Mouse (Mus musculus) forebrain, postnatal 0 days (tissue): Measurements from ENCODE around the gene Dscaml1. TPM values are rescaled to one million over a fixed set of nuclear protein-coding genes. Genes with fewer than 3 reads are reported as not detected.

Experiments
- ATAC-seq: fragments of 200-750 bp; cut with Nextera tagmentation; 2 replicates; pipeline ENCODE4 v1.8.0; 2017; ENCODE audit warnings: mild to moderate bottlenecking, moderate library complexity
- DNase-seq: peaks from one replicate; pipeline ENCODE4 v3.0.0-alpha.2; 2015
- H3K27ac ChIP-seq: fragments of 300-500 bp; sonication (generic); 2 replicates; pipeline ENCODE4 v1.5.1; 2014; ENCODE audit warnings: low read depth, mild to moderate bottlenecking, antibody characterized with exemption, low read length, moderate library complexity, mixed read lengths
- H3K27me3 ChIP-seq: fragments of 300-500 bp; sonication (generic); 2 replicates; pipeline ENCODE4 v1.6.1; 2014; ENCODE audit warnings: mild to moderate bottlenecking, low read length, mixed read lengths; ENCODE audit not compliant: insufficient read depth
- H3K36me3 ChIP-seq: fragments of 300-500 bp; sonication (generic); 2 replicates; pipeline ENCODE4 v1.6.1; 2014; ENCODE audit warnings: mild to moderate bottlenecking, moderate library complexity; ENCODE audit not compliant: insufficient read depth
- H3K4me1 ChIP-seq: fragments of 300-500 bp; sonication (generic); 2 replicates; pipeline ENCODE4 v1.6.1; 2014; ENCODE audit warnings: antibody characterized with exemption; ENCODE audit not compliant: insufficient read depth
- H3K4me2 ChIP-seq: fragments of 300-500 bp; sonication (generic); 2 replicates; pipeline ENCODE4 v1.6.1; 2014; ENCODE audit warnings: low read depth, mild to moderate bottlenecking, moderate library complexity
- H3K4me3 ChIP-seq: fragments of 300-500 bp; sonication (generic); 2 replicates; pipeline ENCODE4 v1.5.1; 2014; ENCODE audit warnings: low read depth, low read length, mixed read lengths
- H3K9ac ChIP-seq: fragments of 300-500 bp; sonication (generic); 2 replicates; pipeline ENCODE4 v1.6.1; 2014; ENCODE audit warnings: mild to moderate bottlenecking
- H3K9me3 ChIP-seq: fragments of 300-500 bp; sonication (generic); 2 replicates; pipeline ENCODE4 v1.6.1; 2016; ENCODE audit warnings: low read length
- CTCF ChIP-seq: sonication (generic); IDR thresholded peaks from 2 replicates; pipeline ENCODE4 v1.5.1; 2016; ENCODE audit warnings: antibody characterized with exemption, control low read depth, low read depth
- WGBS: fragments of 180-500 bp; shearing (Covaris S2); extraction: QIAGEN DNeasy Blood & Tissue Kit; methylation state at CpG from one replicate; pipeline ENCODE4 v1.1.7; 2014; 5-methylcytosine and 5-hydroxymethylcytosine counted together
- polyA plus RNA-seq: library from polyadenylated mRNA; unstranded; fragments of >200 nt; fragmentation: Nextera tagmentation; extraction: Ambion mirVana; gene quantifications from 2 replicates; pipeline ENCODE4 v1.2.1, GENCODE M21; 2015
- total RNA-seq: library from RNA; depleted of rRNA; stranded (reverse); fragments of >200 nt; gene quantifications from 2 replicates; pipeline ENCODE4 v1.2.3, GENCODE M21; 2014

Gene Dscaml1
- total and polyA plus RNA-seq, 2 experiments from 2014 or later, result 19.6 to 42.6 TPM

DNA sequence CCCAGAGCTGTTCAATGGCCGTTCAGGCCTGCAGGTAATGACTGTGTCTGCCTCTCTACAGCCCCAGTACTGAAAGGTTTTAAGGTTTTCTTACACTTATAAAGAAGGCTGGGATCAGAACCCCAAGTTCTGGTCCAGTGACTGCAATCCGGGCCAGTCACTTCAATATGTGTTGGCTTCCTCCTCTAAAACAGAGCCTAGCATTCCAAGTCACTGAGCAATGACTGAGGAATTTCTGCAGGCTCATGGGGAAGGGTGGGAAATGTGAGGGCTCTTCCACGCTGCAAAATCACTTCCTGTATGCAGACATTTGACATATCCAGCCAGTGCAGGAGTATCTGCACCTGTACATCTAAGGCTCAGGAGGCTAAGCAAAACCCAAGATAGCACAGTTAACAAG lies 233.8 kb downstream of the Dscaml1 start:
- no peak for TF ChIP-seq CTCF
- WGBS, result 70% methylated on average over 3 of the region's 3 CpGs
- Histone ChIP-seq H3K4me1 (peaks cover 36% of the 10 kb centered on the region), H3K27ac (no peak overlapping the region), H3K4me2 (no peak overlapping the region), H3K9ac (no peak overlapping the region), H3K27me3 (no peaks in the 10 kb centered on the region), H3K36me3 (no peaks in the 10 kb centered on the region; the same call in 1 of the 2 replicates), H3K9me3 (no peaks in the 10 kb centered on the region), H3K4me3 (no peak overlapping the region)
- DNase-seq, result no peak
- no peak for ATAC-seq

- Histone ChIP-seq H3K36me3 (no peaks in the 10 kb centered on the region; the same call in 1 of the 2 replicates), H3K27me3 (no peaks in the 10 kb centered on the region), H3K9me3 (no peaks in the 10 kb centered on the region), H3K4me1 (peaks cover 31% of the 10 kb centered on the region), H3K4me3 (no peak overlapping the region), H3K4me2 (no peak overlapping the region), H3K9ac (no peak overlapping the region), H3K27ac (peak overlapping the region; percentile 92)
- 34% methylated on average over 5 of the region's 5 CpGs for WGBS
- peak; percentile 31 for DNase-seq
- no peak for ATAC-seq
- TF ChIP-seq CTCF, result no peak
Observed at GRCm38 (mm10) chr9:45662471-45662870, 236.0 kb downstream of the Dscaml1 start.

- H3K4me3 ChIP-seq, result no peak overlapping the region
- H3K27me3 ChIP-seq, result no peaks in the 10 kb centered on the region
- peak; percentile 92 for ATAC-seq
- H3K27ac ChIP-seq, result peak overlapping the region; percentile 92
- no peaks in the 10 kb centered on the region; the same call in none of the 2 replicates for H3K36me3 ChIP-seq
- H3K4me2 ChIP-seq, result no peak overlapping the region
- peak overlapping the region; percentile 43 for H3K9ac ChIP-seq
- H3K4me1 ChIP-seq, result peaks cover 31% of the 10 kb centered on the region
- 14% methylated on average over 16 of the region's 16 CpGs for WGBS
- peak; percentile 90 for DNase-seq
- no peaks in the 10 kb centered on the region for H3K9me3 ChIP-seq
- TF ChIP-seq CTCF, result no peak
Observed at GRCm38 (mm10) chr9:45663386-45664315, 237.2 kb downstream of the Dscaml1 start.

- 44% methylated on average over 6 of the region's 6 CpGs for WGBS
- Histone ChIP-seq H3K4me1 (peaks cover 31% of the 10 kb centered on the region), H3K4me3 (no peak overlapping the region), H3K27me3 (no peaks in the 10 kb centered on the region), H3K9ac (peak overlapping the region; percentile 43), H3K4me2 (no peak overlapping the region), H3K27ac (peak overlapping the region; percentile 92), H3K9me3 (no peaks in the 10 kb centered on the region), H3K36me3 (no peaks in the 10 kb centered on the region; the same call in none of the 2 replicates)
- no peak for TF ChIP-seq CTCF
- no peak for ATAC-seq
- peak; percentile 47 for DNase-seq
Observed at GRCm38 (mm10) chr9:45664326-45664725, 237.9 kb downstream of the Dscaml1 start.

DNA sequence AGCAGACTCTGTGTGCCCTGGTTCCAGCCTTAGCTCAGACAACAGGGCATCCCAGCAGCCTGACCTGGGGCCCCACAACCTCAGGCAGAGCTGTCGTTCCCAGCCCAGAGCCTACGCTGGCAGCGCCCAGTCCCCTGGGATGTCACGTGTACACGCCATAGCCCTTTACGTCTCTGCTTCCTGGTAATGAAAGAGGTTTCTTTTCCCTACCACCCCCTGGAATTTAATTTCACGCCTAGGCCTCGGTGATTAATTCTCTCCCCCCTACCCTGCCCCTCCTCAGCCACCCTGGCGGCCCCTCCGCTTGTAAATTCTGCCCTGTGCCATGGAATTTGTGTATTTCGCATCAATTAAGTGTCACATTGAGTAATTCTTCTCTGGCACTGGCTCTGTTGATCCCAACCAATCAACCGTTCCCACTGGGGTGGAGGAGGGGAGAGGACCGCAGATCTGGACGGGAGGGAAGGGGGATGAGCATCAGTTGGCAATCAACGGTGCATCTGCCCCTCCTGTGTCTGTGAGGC lies 238.5 kb downstream of the Dscaml1 start:
- Histone ChIP-seq H3K9ac (no peak overlapping the region), H3K9me3 (no peaks in the 10 kb centered on the region), H3K4me3 (no peak overlapping the region), H3K4me1 (peaks cover 31% of the 10 kb centered on the region), H3K4me2 (no peak overlapping the region), H3K36me3 (no peaks in the 10 kb centered on the region; the same call in none of the 2 replicates), H3K27ac (peak overlapping the region; percentile 92), H3K27me3 (no peaks in the 10 kb centered on the region)
- 11% methylated on average over 15 of the region's 15 CpGs for WGBS
- TF ChIP-seq CTCF, result no peak
- peak; percentile 65 for DNase-seq
- ATAC-seq, result peak; percentile 36

- H3K4me1 ChIP-seq, result peaks cover 40% of the 10 kb centered on the region
- H3K4me2 ChIP-seq, result no peak overlapping the region
- WGBS, result 29% methylated on average over 9 of the region's 9 CpGs
- H3K36me3 ChIP-seq, result peaks cover 6% of the 10 kb centered on the region; the same call in 1 of the 2 replicates
- ATAC-seq, result no peak
- H3K27ac ChIP-seq, result peak overlapping the region; percentile 86
- no peak overlapping the region for H3K4me3 ChIP-seq
- no peaks in the 10 kb centered on the region for H3K9me3 ChIP-seq
- no peaks in the 10 kb centered on the region for H3K27me3 ChIP-seq
- 0 out of 2 replicates have a peak overlapping the region, but pooled peaks have one; percentile 10 for H3K9ac ChIP-seq
- no peak for TF ChIP-seq CTCF
- DNase-seq, result peak; percentile 33
Observed at GRCm38 (mm10) chr9:45675931-45676330, 249.5 kb downstream of the Dscaml1 start.

DNA sequence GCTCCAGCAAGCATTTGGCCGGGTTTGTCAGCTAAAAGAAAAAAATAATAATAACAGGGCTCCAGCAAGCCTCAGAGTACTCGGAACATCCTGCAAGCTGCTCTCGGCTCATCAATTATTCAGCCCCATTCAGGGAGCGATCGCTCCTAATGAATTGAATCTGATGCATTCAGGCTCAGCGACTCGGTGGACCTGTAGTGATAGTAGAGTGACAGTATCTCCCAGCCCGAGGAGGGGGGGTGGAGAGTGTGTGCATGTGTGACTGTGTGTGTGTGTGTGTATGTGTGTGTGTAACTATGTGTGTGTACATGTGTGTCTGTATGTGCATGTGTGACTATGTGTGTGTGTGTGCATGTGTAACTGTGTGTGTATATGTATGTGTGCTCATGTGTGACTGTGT lies 250.2 kb downstream of the Dscaml1 start:
- Histone ChIP-seq H3K4me3 (no peak overlapping the region), H3K27ac (peak overlapping the region; percentile 86), H3K36me3 (peaks cover 6% of the 10 kb centered on the region; the same call in 1 of the 2 replicates), H3K9me3 (no peaks in the 10 kb centered on the region), H3K27me3 (no peaks in the 10 kb centered on the region), H3K4me1 (peaks cover 40% of the 10 kb centered on the region), H3K4me2 (no peak overlapping the region), H3K9ac (0 out of 2 replicates have a peak overlapping the region, but pooled peaks have one; percentile 10)
- peak; percentile 70 for DNase-seq
- WGBS, result 3% methylated on average over 8 of the region's 8 CpGs
- peak; percentile 56 for ATAC-seq
- TF ChIP-seq CTCF, result no peak
